Mouse (Mus musculus) cerebellum, postnatal 25 days (tissue): ENCODE measurements at regions not wholly inside any gene's neighbourhood (a gene's known extent, or its start where the extent isn't known, plus 50 kb on each side); places are given as distances from the start of the nearest gene placed in this dataset.
"Not testable (repeated sequence)": the region's sequence is repeated elsewhere in the genome, so short reads cannot be mapped to it uniquely, and the experiment has no call there.

ENCODE experiments used
- DNase-seq, 2 experiments: peaks; one replicate each; pipeline ENCODE4 v3.0.0; 2021; ENCODE audit warnings: mixed read lengths in 2 of 2

DNA sequence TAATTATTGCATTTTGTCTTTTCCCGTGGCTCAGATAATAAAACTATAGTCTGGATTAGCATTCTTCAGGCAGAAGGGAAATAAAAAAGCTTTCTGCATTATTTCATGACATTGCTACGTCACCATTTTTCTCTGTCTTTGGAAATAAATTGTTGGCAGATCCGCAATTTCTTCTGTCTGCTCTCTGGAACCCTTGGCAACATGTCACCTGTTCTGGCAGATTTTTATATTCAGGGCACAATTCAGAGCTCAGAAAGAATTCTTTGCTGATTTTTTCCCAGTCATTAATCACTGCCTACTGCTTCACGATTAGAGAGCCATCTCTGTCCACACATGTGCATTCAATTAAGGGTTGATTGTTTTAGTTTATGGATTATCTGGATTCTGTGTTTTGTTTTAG, 460.5 kb downstream of the Cdh8 start:
- DNase-seq: peak in 1 of 2 experiments; percentile 40

DNA sequence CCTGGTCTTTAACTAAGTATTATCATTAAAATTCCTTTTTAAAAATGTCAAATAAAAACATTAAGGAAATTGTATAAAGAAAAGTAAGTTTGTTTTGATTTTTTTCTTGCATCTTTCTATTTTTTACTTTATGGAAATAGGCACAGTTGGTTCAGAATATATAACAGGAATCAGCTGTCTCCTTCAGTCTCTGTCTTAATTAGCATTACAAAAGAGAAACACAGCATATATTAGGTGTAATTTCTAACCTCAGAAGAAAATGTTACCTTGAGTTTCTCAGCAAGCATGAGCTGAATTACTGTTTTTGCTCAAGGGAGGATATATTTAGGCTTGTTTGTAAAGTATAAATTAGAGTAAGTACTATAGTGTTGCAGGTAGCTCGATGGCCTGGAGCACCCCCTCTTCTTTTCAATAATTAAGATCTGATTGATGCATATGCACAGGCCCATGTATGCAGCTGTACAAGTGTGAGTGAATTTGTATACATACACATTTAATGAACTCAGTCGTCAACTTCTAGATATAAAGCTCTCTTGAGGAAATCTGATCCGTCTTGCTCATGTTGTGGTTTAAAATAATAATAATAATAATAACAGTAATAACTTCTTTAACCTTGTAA, 503.0 kb downstream of the Cdh8 start:
- DNase-seq: no peak

DNA sequence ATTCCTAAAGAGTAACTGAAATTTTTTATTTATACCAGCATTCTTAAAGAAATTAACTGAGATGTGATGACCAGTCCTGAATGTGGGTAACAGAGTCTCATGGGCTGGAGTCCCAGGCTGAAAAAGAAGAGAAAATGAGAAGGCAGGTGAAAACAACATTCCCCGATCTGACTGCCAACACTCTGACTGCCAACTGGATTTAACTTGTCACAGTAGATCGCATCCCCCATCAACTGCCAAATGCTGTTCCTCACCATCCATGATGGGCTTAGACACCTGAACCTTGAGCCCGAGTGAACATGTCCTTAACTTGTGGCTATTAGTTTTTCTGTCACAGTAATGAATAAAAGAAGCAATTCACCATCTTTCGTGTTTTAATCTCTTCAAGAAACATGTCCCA, 522.9 kb downstream of the Cdh8 start:
- peak in 1 of 2 experiments; percentile 23 for DNase-seq

DNA sequence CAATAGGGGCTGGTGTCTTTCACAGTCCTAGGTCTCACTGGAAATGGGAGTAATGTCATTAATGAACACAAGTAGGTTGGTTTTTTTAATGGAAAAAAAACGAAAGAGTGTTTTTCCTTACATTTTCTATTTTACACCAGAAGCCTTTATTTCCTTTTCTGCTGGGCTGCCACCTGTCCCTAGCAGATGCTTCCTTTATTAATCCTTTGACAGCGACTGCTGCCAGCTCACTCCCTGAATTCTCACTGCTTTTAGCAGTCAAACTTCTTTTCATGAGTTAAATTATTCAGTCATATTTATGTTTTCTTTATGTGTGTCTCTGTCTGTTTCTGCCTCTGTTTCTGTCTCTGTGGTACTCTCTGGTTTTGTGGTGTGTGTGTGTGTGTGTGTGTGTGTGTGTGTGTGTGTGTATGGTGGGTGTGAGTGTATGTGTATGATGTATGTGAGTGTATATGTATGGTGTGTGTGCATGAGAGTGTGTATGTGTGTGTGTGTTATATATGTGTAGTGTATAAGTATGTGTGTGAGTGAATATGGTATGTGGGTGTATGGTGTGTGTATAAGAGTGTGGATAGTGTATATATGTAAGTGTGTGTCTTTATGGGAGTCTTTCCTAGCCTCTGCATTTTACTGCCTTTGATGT, 554.5 kb downstream of the Cdh8 start:
- peak; percentile 81 to 86 for DNase-seq

DNA sequence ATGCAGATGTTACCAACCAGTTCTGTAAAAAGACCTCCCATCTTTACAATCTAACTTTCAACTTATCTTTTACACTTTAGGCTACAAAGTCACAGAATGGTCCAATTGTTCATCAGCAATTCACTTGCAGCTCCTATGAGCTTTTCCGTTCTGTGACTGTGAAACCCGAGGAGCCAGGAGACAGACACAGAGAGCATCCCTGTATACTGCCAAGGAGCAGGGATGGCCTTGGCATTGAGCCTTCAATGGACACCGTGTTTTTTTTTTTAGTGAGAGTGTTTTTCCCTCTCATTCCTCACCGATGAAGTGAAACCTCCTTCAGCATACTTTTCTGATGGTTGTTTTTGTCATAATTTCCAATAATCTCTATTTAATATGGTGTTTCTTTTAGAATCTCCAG, 555.1 kb downstream of the Cdh8 start:
- peak; percentile 67 to 81 for DNase-seq

DNA sequence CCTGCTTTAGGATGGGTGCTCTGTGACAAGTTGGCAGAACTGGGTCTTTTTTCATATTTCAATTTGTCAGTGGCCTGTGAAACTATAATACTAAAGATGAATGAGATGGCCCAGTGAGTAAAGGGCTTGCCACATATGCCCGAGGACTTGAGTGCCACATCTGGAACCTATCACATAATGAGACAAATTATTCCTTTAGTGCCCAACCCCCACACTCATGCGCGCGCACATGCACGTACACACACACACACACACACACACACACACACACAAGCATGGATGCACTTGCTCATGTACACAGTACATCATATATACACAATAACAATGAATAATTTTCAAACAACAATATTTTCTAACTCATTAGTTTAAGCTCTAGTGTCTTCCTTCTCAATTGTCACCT, 555.9 kb downstream of the Cdh8 start:
- DNase-seq: peak in 1 of 2 experiments; percentile 25

- no peak for DNase-seq
Observed at GRCm38 (mm10) chr8:98829515-98829914, 586.8 kb downstream of the Cdh8 start.

DNA sequence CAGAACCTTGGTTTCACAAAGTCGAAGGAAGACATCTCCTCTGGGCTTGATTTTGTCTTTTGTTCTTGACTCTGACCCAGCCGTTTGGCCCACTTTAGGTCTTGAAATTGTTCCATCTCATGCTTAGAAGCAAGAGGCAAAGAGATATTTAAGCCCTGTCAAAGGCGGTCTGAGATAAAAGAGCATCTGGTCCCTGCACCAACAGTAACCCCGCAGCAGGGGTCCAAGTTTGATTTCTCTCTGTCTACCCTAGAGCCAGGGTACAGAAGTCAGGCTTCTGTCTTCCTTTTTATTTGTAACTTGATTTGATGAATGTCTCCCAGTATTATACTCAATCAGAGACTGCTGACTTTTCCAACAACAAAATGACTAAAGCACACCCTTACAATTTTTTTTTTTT, 587.3 kb downstream of the Cdh8 start:
- peak; percentile 36 to 67 for DNase-seq

DNA sequence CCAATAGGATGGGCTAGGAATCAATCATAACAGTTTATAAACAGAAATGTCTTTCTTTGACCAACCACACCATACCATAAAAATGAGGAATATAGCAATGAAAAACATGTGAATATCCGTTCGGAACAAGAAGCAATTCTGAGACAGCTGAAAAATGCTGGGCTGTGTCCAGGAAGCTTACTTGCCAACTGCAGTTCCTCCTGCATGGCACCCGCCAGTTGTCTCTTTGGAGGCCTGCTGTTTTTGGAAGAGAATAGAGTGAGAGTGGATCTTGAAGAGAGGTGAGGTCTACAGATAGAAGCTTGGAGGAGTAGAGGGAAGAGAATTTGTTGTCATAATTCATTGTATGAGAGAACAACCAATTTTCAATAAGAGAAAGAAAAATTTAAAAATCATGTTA, 604.3 kb downstream of the Cdh8 start:
- DNase-seq: peak; percentile 72 to 85

DNA sequence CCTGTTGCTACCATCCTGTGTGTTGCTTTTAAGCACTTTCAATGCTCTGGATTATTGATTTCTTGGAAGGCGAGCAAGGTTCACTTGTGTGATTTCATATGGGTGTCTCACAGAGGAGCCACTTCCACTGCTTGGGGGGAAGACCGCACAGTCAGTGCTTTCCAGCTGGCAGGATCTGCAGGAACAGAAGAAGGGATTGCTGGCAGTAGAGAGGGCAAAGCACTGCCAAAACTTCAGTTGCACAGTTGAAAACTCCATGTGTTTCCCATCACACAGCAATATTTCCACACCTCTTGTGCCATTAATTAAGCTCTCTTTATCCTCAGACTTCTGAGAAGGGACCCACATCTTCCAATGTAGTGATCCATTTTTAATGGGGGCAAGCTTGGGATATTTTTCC, 618.8 kb downstream of the Cdh8 start:
- peak; percentile 77 to 83 for DNase-seq

DNA sequence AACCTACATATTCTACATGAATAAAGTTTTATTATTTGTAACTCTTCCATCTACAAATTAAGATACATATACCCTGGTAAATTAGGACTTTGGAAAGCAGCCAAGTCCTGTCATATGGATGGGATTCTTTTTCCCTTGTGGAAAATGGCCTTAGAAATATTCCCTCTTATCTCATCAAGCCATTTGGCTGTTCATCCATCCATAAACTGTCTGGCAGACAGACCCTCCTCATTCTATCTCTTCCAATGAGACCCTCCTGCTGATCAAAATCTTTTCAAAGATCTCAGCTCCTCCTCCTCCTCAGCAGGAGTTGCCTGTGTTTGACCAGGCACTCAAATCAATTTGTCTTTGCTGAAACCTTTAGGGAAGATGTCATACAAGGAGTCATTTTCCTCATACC, 649.2 kb downstream of the Cdh8 start:
- no peak for DNase-seq

DNA sequence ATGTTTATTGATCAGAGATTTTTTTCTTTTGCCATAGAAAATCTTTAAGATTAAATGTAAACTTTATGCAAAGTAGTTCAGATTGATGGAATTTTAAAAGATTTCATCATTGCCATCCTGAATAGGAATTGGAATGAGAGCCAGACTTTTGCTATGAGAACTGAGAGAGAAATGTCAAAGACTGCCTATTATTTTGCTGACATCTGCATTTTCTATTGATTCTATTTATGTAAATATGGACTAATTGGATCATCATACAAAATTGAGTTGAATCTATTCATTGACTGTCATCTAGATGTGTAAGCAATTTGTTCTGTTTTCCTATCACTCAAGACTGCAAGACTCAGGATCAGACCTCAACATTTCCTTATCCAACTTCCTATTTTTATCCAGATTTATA, 659.7 kb downstream of the Cdh8 start:
- no peak for DNase-seq

DNA sequence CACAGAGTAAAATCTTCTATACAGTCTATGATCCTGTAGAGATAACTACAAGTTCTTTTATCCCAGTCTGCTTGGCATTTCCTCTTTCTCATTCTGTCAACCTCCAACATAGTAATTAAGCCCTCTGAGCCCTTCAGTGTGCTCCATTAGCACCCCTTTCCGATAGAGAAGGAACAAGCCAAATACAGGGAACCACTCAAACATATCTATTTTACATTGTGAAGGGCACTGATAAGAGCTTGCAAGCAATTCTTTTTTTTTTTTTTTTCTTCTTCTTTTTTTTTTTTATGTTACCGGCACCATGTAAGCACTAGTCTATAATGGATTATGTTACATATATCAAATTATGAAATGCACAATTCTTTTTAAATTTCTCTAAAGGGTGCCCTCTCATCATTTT, 660.5 kb downstream of the Cdh8 start:
- no peak for DNase-seq

- peak; percentile 10 to 15 for DNase-seq
Observed at GRCm38 (mm10) chr8:98752367-98752766, 663.9 kb downstream of the Cdh8 start.

DNA sequence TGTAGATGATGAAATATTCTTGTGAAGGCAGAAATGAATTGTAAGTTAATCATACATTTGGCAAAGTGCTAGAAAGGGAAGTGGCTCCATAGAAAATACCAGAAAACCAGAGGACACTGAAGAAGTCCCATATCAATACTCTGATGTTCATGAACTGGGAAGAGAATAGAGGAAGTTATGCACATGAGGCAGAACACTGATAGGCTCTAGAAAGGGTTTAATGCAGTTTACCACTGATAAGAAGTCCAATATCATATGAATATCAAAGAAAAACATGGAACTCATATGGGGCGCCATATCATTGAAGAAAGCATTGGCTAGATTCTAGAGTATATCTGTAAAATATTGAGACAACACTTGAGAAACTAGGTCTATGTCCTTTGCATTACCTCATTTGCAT, 708.5 kb downstream of the Cdh8 start:
- no peak for DNase-seq

DNA sequence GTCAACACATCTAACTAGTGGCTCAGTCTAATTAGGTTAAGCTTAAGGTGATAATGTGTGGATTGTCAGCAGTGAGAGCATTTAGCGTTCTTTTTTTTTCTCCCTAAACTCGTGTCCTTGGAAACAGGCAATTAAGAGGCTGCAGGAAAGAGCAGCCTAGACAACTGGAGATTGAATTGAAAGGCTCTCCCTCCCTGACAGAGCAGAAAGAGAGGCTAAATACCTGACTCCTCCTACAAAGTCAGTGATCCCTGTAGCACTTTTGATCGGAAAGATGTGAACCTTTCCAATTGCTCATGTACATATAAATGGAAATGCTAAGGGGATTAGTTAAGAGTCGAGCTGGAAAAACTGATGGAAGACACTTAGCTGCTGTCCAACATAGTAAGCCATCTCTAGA, 710.1 kb downstream of the Cdh8 start:
- no peak for DNase-seq

DNA sequence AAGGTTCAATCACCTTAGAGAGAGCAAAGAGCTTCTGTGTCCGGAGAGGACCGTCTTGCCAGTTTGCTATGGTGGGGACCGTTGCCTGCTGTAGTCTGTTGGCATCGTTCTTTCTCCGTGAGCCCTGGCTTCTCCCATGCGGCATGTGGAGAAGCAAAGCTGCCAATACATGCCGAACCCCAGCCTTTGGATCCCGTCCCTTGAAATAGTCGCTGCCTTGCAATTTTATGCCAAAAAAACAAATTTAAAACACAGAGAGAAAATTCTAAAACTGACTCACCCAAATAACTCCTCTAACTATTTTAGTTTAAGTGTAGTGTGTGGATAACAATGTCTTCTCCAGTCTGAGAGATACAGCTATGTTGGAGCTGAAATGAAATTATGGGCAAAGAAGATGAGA, 731.1 kb downstream of the Cdh8 start:
- peak; percentile 77 to 82 for DNase-seq

- DNase-seq: no peak
Observed at GRCm38 (mm10) chr8:98684531-98684930, 731.7 kb downstream of the Cdh8 start.

- DNase-seq: no peak
Observed at GRCm38 (mm10) chr8:98680065-98680464, 736.2 kb downstream of the Cdh8 start.

DNA sequence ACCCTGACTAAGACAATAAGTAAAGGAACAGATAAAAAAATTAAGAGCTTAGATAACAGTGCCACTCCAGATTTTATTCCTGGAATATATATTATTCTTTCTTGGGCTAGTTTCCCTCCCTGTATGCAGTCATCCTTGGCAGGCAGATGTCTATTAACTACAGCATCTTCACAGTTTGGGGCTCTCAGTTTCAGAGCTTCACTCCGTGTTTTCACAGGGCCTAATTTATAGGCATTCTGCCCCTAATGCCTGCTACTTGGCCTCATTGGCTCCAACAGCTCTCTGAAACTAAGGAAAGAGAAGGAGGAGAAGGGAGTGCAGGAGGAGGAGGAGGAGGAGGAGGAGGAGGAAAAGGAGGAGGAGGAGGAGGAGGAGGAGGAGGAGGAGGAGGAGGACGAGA, 757.0 kb downstream of the Cdh8 start:
- no peak for DNase-seq

GRCm38 (mm10) chr8:98652316-98652715, 764.0 kb downstream of the Cdh8 start:
- DNase-seq: not testable (repeated sequence)

GRCm38 (mm10) chr8:98651010-98651409, 765.3 kb downstream of the Cdh8 start:
- DNase-seq: peak in 1 of 2 experiments; percentile 4

DNA sequence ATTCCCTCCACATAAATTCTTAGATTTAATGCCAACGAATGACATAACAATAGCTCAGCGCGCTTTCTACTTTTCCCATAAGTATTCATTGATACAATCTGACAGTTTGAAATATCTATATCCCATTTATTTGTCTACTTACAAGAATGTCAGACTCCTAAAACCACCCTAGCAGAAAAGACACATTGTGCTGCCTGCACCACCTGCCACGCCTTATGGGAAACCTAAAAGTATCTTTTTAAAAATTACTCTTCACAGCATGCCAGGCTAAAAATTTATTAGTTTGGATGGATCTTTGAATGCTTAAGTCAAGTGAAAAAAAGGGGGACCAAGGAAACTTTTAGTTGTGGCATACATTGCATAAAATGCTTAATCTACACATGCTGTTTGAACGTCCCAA, 788.1 kb downstream of the Cdh8 start:
- DNase-seq: no peak

DNA sequence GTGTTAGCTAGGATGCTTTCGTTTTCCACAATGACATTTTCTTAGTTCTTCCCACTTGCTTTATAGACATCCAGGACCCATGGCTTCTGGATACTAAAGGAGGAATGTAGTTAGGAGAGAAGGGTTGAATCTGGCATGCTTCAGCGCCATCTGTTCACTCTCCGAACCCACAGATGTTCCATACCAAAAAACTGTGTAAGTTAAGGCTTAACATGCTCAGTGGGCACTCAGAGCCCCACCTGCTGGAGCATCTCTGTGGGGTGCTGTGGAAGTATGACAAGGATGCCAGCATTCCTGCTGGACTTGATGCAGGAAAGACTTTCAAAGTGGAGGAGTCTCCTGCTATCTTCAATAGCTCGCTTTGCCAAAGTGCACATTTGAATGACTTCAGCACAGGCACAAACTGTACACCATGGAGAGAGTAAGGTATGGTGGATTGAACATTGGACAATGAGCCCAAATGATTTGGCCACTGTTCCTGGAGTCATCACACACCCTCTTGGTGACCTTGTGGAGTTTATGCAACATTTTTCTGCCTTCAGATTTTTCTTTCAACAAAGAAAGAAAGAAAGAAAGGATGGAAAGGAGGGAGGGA, 802.3 kb downstream of the Cdh8 start:
- DNase-seq: peak; percentile 79
